Mouse (Mus musculus) heart, embryonic 15.5 days (tissue): ENCODE results near the gene Rasa3. TPM values are rescaled to one million over a fixed set of nuclear protein-coding genes. Genes with fewer than 3 reads are reported as not detected.

Experiments
- ATAC-seq: fragments of 200-750 bp; cut with Nextera tagmentation; replicated peaks from 2 replicates; pipeline ENCODE4 v1.8.0; 2017; ENCODE audit warnings: low read depth, moderate TSS enrichment; ENCODE audit not compliant: insufficient number of reproducible peaks, insufficient read depth, low FRiP score
- H3K27ac ChIP-seq: fragments of 300-500 bp; sonication (generic); 2 replicates; pipeline ENCODE4 v1.5.1; 2015; ENCODE audit warnings: mild to moderate bottlenecking, inconsistent platforms
- H3K27me3 ChIP-seq: fragments of 300-500 bp; sonication (generic); 2 replicates; pipeline ENCODE4 v1.6.1; 2015; ENCODE audit warnings: inconsistent platforms
- H3K36me3 ChIP-seq: fragments of 300-500 bp; sonication (generic); 2 replicates; pipeline ENCODE4 v1.6.1; 2015; ENCODE audit warnings: mild to moderate bottlenecking, inconsistent platforms
- H3K4me1 ChIP-seq: fragments of 300-500 bp; sonication (generic); replicated peaks from 2 replicates; pipeline ENCODE4 v1.6.1; 2015; ENCODE audit warnings: inconsistent platforms
- H3K4me2 ChIP-seq: fragments of 300-500 bp; sonication (generic); 2 replicates; pipeline ENCODE4 v1.6.1; 2015; ENCODE audit warnings: inconsistent platforms, mild to moderate bottlenecking, moderate library complexity
- H3K4me3 ChIP-seq: fragments of 300-500 bp; sonication (generic); 2 replicates; pipeline ENCODE4 v1.5.1; 2015; ENCODE audit warnings: mild to moderate bottlenecking, inconsistent platforms
- H3K9ac ChIP-seq: fragments of 300-500 bp; sonication (generic); 2 replicates; pipeline ENCODE4 v1.6.1; 2015; ENCODE audit warnings: mild to moderate bottlenecking, inconsistent platforms
- H3K9me3 ChIP-seq: fragments of 300-500 bp; sonication (generic); replicated peaks from 2 replicates; pipeline ENCODE4 v1.6.1; 2016; ENCODE audit warnings: inconsistent platforms
- WGBS: fragments of 180-500 bp; shearing (Covaris S2); methylation state at CpG from one replicate; pipeline ENCODE4 v1.1.7; 2015; ENCODE audit warnings: mixed read lengths; 5-methylcytosine and 5-hydroxymethylcytosine counted together
- polyA plus RNA-seq: library from polyadenylated mRNA; unstranded; fragments of >200 nt; fragmentation: Nextera tagmentation; extraction: Ambion mirVana; gene quantifications from 2 replicates; pipeline ENCODE4 v1.2.1, GENCODE M21; 2015

The Rasa3 gene
- polyA plus RNA-seq, 1 experiment from 2014 or later: 19.0 TPM

- Histone ChIP-seq H3K4me2 (no peak overlapping the region), H3K36me3 (no peaks in the 10 kb centered on the region), H3K27ac (no peak overlapping the region), H3K9ac (no peak overlapping the region), H3K9me3 (no peaks in the 10 kb centered on the region), H3K4me3 (no peak overlapping the region), H3K27me3 (no peaks in the 10 kb centered on the region), H3K4me1 (peaks cover 6% of the 10 kb centered on the region)
- 65% methylated on average over 5 of the region's 5 CpGs for WGBS
- no peak for ATAC-seq
Measured at GRCm38 (mm10) chr8:13541526-13541925, 135.9 kb downstream of the Rasa3 start.

- Histone ChIP-seq H3K27ac (no peak overlapping the region), H3K4me1 (peaks cover 6% of the 10 kb centered on the region), H3K4me3 (no peak overlapping the region), H3K9ac (no peak overlapping the region), H3K4me2 (no peak overlapping the region), H3K36me3 (no peaks in the 10 kb centered on the region), H3K27me3 (no peaks in the 10 kb centered on the region), H3K9me3 (no peaks in the 10 kb centered on the region)
- no peak for ATAC-seq
- WGBS: 76% methylated on average over 5 of the region's 5 CpGs
Measured at GRCm38 (mm10) chr8:13540122-13540521, 137.3 kb downstream of the Rasa3 start.

GRCm38 (mm10) chr8:13538821-13539220, 138.6 kb downstream of the Rasa3 start:
- Histone ChIP-seq H3K4me2 (no peak overlapping the region), H3K4me1 (peaks cover 6% of the 10 kb centered on the region), H3K4me3 (no peak overlapping the region), H3K36me3 (no peaks in the 10 kb centered on the region), H3K9me3 (no peaks in the 10 kb centered on the region), H3K9ac (no peak overlapping the region), H3K27me3 (no peaks in the 10 kb centered on the region), H3K27ac (no peak overlapping the region)
- ATAC-seq: peak; percentile 48; the same call in 1 of the 2 replicates
- WGBS: 61% methylated on average over 6 of the region's 6 CpGs

GRCm38 (mm10) chr8:13537102-13537501, 140.3 kb downstream of the Rasa3 start:
- H3K9me3 ChIP-seq: no peaks in the 10 kb centered on the region
- 65% methylated on average over 2 of the region's 2 CpGs for WGBS
- no peak overlapping the region for H3K4me2 ChIP-seq
- H3K27me3 ChIP-seq: no peaks in the 10 kb centered on the region
- H3K27ac ChIP-seq: no peak overlapping the region
- no peak for ATAC-seq
- no peak overlapping the region for H3K4me3 ChIP-seq
- peaks cover 12% of the 10 kb centered on the region for H3K4me1 ChIP-seq
- no peaks in the 10 kb centered on the region for H3K36me3 ChIP-seq
- no peak overlapping the region for H3K9ac ChIP-seq

GRCm38 (mm10) chr8:13533123-13533522, 144.3 kb downstream of the Rasa3 start:
- no peaks in the 10 kb centered on the region for H3K36me3 ChIP-seq
- no peak overlapping the region for H3K9ac ChIP-seq
- no peak for ATAC-seq
- H3K9me3 ChIP-seq: no peaks in the 10 kb centered on the region
- no peak overlapping the region for H3K4me3 ChIP-seq
- 78% methylated on average over 8 of the region's 8 CpGs for WGBS
- peaks cover 44% of the 10 kb centered on the region for H3K4me1 ChIP-seq
- H3K27me3 ChIP-seq: no peaks in the 10 kb centered on the region
- no peak overlapping the region for H3K27ac ChIP-seq
- H3K4me2 ChIP-seq: no peak overlapping the region

- no peak for ATAC-seq
- Histone ChIP-seq H3K27me3 (no peaks in the 10 kb centered on the region), H3K4me1 (peaks cover 44% of the 10 kb centered on the region), H3K4me2 (peak overlapping the region; percentile 38), H3K9ac (no peak overlapping the region), H3K36me3 (no peaks in the 10 kb centered on the region), H3K27ac (peak overlapping the region; percentile 83), H3K9me3 (no peaks in the 10 kb centered on the region), H3K4me3 (no peak overlapping the region)
- 26% methylated on average over 9 of the region's 9 CpGs for WGBS
Measured at GRCm38 (mm10) chr8:13531602-13532171, 145.7 kb downstream of the Rasa3 start.

- H3K4me1 ChIP-seq: peaks cover 44% of the 10 kb centered on the region
- H3K4me2 ChIP-seq: peak overlapping the region; percentile 38
- no peak overlapping the region for H3K9ac ChIP-seq
- H3K27me3 ChIP-seq: no peaks in the 10 kb centered on the region
- H3K36me3 ChIP-seq: no peaks in the 10 kb centered on the region
- 8% methylated on average over 5 of the region's 5 CpGs for WGBS
- peak; percentile 84 for ATAC-seq
- H3K4me3 ChIP-seq: no peak overlapping the region
- H3K27ac ChIP-seq: peak overlapping the region; percentile 83
- no peaks in the 10 kb centered on the region for H3K9me3 ChIP-seq
Measured at GRCm38 (mm10) chr8:13530941-13531340, 146.5 kb downstream of the Rasa3 start.

GRCm38 (mm10) chr8:13530401-13530800, 147.0 kb downstream of the Rasa3 start:
- Histone ChIP-seq H3K27me3 (no peaks in the 10 kb centered on the region), H3K4me3 (no peak overlapping the region), H3K4me1 (peaks cover 44% of the 10 kb centered on the region), H3K4me2 (peak overlapping the region; percentile 38; the same call in 1 of the 2 replicates), H3K9ac (no peak overlapping the region), H3K36me3 (no peaks in the 10 kb centered on the region), H3K9me3 (no peaks in the 10 kb centered on the region), H3K27ac (peak overlapping the region; percentile 83)
- peak; percentile 14 for ATAC-seq
- 77% methylated on average over 3 of the region's 3 CpGs for WGBS

GRCm38 (mm10) chr8:13529891-13530316, 147.5 kb downstream of the Rasa3 start:
- H3K27me3 ChIP-seq: no peaks in the 10 kb centered on the region
- peak; percentile 71 for ATAC-seq
- peak overlapping the region; percentile 38; the same call in 1 of the 2 replicates for H3K4me2 ChIP-seq
- no peaks in the 10 kb centered on the region for H3K9me3 ChIP-seq
- H3K4me3 ChIP-seq: no peak overlapping the region
- WGBS: 15% methylated on average over 7 of the region's 7 CpGs
- peak overlapping the region; percentile 83 for H3K27ac ChIP-seq
- H3K36me3 ChIP-seq: no peaks in the 10 kb centered on the region
- H3K9ac ChIP-seq: no peak overlapping the region
- H3K4me1 ChIP-seq: peaks cover 44% of the 10 kb centered on the region

- no peak overlapping the region for H3K9ac ChIP-seq
- H3K27me3 ChIP-seq: no peaks in the 10 kb centered on the region
- peaks cover 49% of the 10 kb centered on the region for H3K4me1 ChIP-seq
- peak overlapping the region; percentile 83 for H3K27ac ChIP-seq
- no peaks in the 10 kb centered on the region for H3K9me3 ChIP-seq
- peak; percentile 10; the same call in 1 of the 2 replicates for ATAC-seq
- 50% methylated on average over 15 of the region's 15 CpGs for WGBS
- H3K4me2 ChIP-seq: no peak overlapping the region
- no peak overlapping the region for H3K4me3 ChIP-seq
- no peaks in the 10 kb centered on the region for H3K36me3 ChIP-seq
Measured at GRCm38 (mm10) chr8:13529011-13529840, 148.2 kb downstream of the Rasa3 start.

GRCm38 (mm10) chr8:13521392-13521791, 156.0 kb downstream of the Rasa3 start:
- no peaks in the 10 kb centered on the region for H3K36me3 ChIP-seq
- no peak for ATAC-seq
- H3K4me3 ChIP-seq: no peak overlapping the region
- no peak overlapping the region for H3K4me2 ChIP-seq
- H3K27ac ChIP-seq: no peak overlapping the region
- no peaks in the 10 kb centered on the region for H3K9me3 ChIP-seq
- no peak overlapping the region for H3K9ac ChIP-seq
- WGBS: 27% methylated on average over 7 of the region's 7 CpGs
- peaks cover 54% of the 10 kb centered on the region for H3K4me1 ChIP-seq
- peaks cover 11% of the 10 kb centered on the region for H3K27me3 ChIP-seq
